Mouse (Mus musculus): ENCODE data around the gene Dclk3.

Dclk3 gene

GRCm38 (mm10) chr9:111438904-111439835 is at the start of gene Dclk3:
Dclk3 (plus strand) TSS chr9:111439081.
- DNase-seq (ENCODE audit: low spot score in 2 of 2): peak in 1 of 2 experiments; percentile 20

GRCm38 (mm10) chr9:111390016-111390415 is 48.9 kb upstream of the Dclk3 start:
- DNase-seq (ENCODE audit: low spot score in 2 of 2): no peak

- no peak for DNase-seq (ENCODE audit: low spot score in 2 of 2)
Measured at GRCm38 (mm10) chr9:111391036-111391435, 47.8 kb upstream of the Dclk3 start.

- no peak for DNase-seq (ENCODE audit: low spot score in 2 of 2)
Measured at GRCm38 (mm10) chr9:111391926-111392442, 46.9 kb upstream of the Dclk3 start.

- no peak for DNase-seq (ENCODE audit: low spot score in 2 of 2)
Measured at GRCm38 (mm10) chr9:111395265-111395664, 43.6 kb upstream of the Dclk3 start.

- no peak for DNase-seq (ENCODE audit: low spot score in 2 of 2)
Measured at GRCm38 (mm10) chr9:111398059-111398458, 40.8 kb upstream of the Dclk3 start.

- DNase-seq (ENCODE audit: low spot score in 2 of 2): no peak
Measured at GRCm38 (mm10) chr9:111400089-111400488, 38.8 kb upstream of the Dclk3 start.

- no peak for DNase-seq (ENCODE audit: low spot score in 2 of 2)
Measured at GRCm38 (mm10) chr9:111403159-111403558, 35.7 kb upstream of the Dclk3 start.

GRCm38 (mm10) chr9:111404346-111405079 is 34.4 kb upstream of the Dclk3 start:
- no peak for DNase-seq (ENCODE audit: low spot score in 2 of 2)

GRCm38 (mm10) chr9:111405080-111405428 is 33.8 kb upstream of the Dclk3 start:
- DNase-seq (ENCODE audit: low spot score in 2 of 2): no peak

GRCm38 (mm10) chr9:111408012-111408411 is 30.9 kb upstream of the Dclk3 start:
- DNase-seq (ENCODE audit: low spot score in 2 of 2): no peak

- DNase-seq (ENCODE audit: low spot score in 2 of 2): peak in 1 of 2 experiments; percentile 55
Measured at GRCm38 (mm10) chr9:111408427-111408826, 30.5 kb upstream of the Dclk3 start.

GRCm38 (mm10) chr9:111412471-111413160 is 26.3 kb upstream of the Dclk3 start:
- peak; percentile 54 to 60 for DNase-seq (ENCODE audit: low spot score in 2 of 2)

GRCm38 (mm10) chr9:111421862-111422261 is 17.0 kb upstream of the Dclk3 start:
- no peak for DNase-seq (ENCODE audit: low spot score in 2 of 2)

- DNase-seq (ENCODE audit: low spot score in 2 of 2): no peak
Measured at GRCm38 (mm10) chr9:111422567-111422966, 16.3 kb upstream of the Dclk3 start.

GRCm38 (mm10) chr9:111425113-111425512 is 13.8 kb upstream of the Dclk3 start:
- DNase-seq (ENCODE audit: low spot score in 2 of 2): no peak

- DNase-seq (ENCODE audit: low spot score in 2 of 2): no peak
Measured at GRCm38 (mm10) chr9:111425952-111426351, 12.9 kb upstream of the Dclk3 start.

GRCm38 (mm10) chr9:111427891-111428555 is 10.9 kb upstream of the Dclk3 start:
- no peak for DNase-seq (ENCODE audit: low spot score in 2 of 2)

- no peak for DNase-seq (ENCODE audit: low spot score in 2 of 2)
Measured at GRCm38 (mm10) chr9:111428698-111429362, 10.1 kb upstream of the Dclk3 start.

GRCm38 (mm10) chr9:111429363-111429750 is 9.5 kb upstream of the Dclk3 start:
- DNase-seq (ENCODE audit: low spot score in 2 of 2): no peak

GRCm38 (mm10) chr9:111435429-111435828 is 3.5 kb upstream of the Dclk3 start:
- DNase-seq (ENCODE audit: low spot score in 2 of 2): no peak
